Mouse (Mus musculus): ENCODE data around the gene Fam131b. TPM values are rescaled to one million over a fixed set of nuclear protein-coding genes. Genes with fewer than 3 reads are reported as not detected.

Gene Fam131b
- polyA plus RNA-seq, 1 experiment from 2014 or later, result not detected

- no peak overlapping the region for H3K9ac ChIP-seq
- no peak for ATAC-seq (ENCODE audit: insufficient read depth)
- no peaks in the 10 kb centered on the region for H3K9me3 ChIP-seq (replicated peaks)
- H3K4me3 ChIP-seq (replicated peaks), result no peak overlapping the region
- H3K4me1 ChIP-seq (replicated peaks), result no peaks in the 10 kb centered on the region
- H3K27ac ChIP-seq (replicated peaks), result no peak overlapping the region
- H3K36me3 ChIP-seq (replicated peaks), result peaks cover 92% of the 10 kb centered on the region
- H3K4me2 ChIP-seq, result no peak overlapping the region
- 68% methylated on average over 2 of the region's 2 CpGs for WGBS (ENCODE audit: insufficient replicate concordance)
- no peaks in the 10 kb centered on the region for H3K27me3 ChIP-seq
These were observed 48.3 kb downstream of the Fam131b start for GRCm38 (mm10) chr6:42276151-42276550.

GRCm38 (mm10) chr6:42270817-42271216 lies 53.6 kb downstream of the Fam131b start:
- Histone ChIP-seq H3K4me3 (replicated peaks) (no peak overlapping the region), H3K27me3 (no peaks in the 10 kb centered on the region), H3K9ac (no peak overlapping the region), H3K4me1 (replicated peaks) (peaks cover 17% of the 10 kb centered on the region), H3K9me3 (replicated peaks) (no peaks in the 10 kb centered on the region), H3K4me2 (no peak overlapping the region), H3K27ac (replicated peaks) (no peak overlapping the region), H3K36me3 (replicated peaks) (peaks cover 81% of the 10 kb centered on the region)
- ATAC-seq (ENCODE audit: insufficient read depth), result no peak

GRCm38 (mm10) chr6:42265391-42266330 lies 58.8 kb downstream of the Fam131b start:
- H3K4me2 ChIP-seq, result peak overlapping the region; percentile 81
- under 1% methylated on average over 21 of the region's 21 CpGs for WGBS (ENCODE audit: insufficient replicate concordance)
- H3K4me3 ChIP-seq (replicated peaks), result peak overlapping the region; percentile 99
- peaks cover 30% of the 10 kb centered on the region for H3K4me1 ChIP-seq (replicated peaks)
- H3K9ac ChIP-seq, result peak overlapping the region; percentile 92
- H3K36me3 ChIP-seq (replicated peaks), result peaks cover 35% of the 10 kb centered on the region
- no peaks in the 10 kb centered on the region for H3K9me3 ChIP-seq (replicated peaks)
- no peaks in the 10 kb centered on the region for H3K27me3 ChIP-seq
- H3K27ac ChIP-seq (replicated peaks), result peak overlapping the region; percentile 90
- ATAC-seq (ENCODE audit: insufficient read depth), result no peak

Other genes starting within 250 kb of the Fam131b start
- not detected in 2 replicates for gene Tas2r139, start 183.7 kb downstream of the Fam131b start, polyA plus RNA-seq (2015; fragmentation: Nextera tagmentation; extraction: Ambion mirVana)
- gene Tas2r144, start 109.3 kb downstream of the Fam131b start, polyA plus RNA-seq (2015; fragmentation: Nextera tagmentation; extraction: Ambion mirVana), result not detected in 2 replicates
- 6.9 and 8.1 TPM in 2 replicates for gene Gstk1, start 78.7 kb downstream of the Fam131b start, polyA plus RNA-seq (2015; fragmentation: Nextera tagmentation; extraction: Ambion mirVana)
- gene Tmem139, start 62.7 kb downstream of the Fam131b start, polyA plus RNA-seq (2015; fragmentation: Nextera tagmentation; extraction: Ambion mirVana), result 0.07 TPM in 1 of 2 replicates, not detected in the other
- gene Casp2, start 59.7 kb downstream of the Fam131b start, polyA plus RNA-seq (2015; fragmentation: Nextera tagmentation; extraction: Ambion mirVana), result 24.6 and 25.0 TPM in 2 replicates
- 0.05 and 0.07 TPM in 2 replicates for gene Clcn1, start 38.0 kb downstream of the Fam131b start, polyA plus RNA-seq (2015; fragmentation: Nextera tagmentation; extraction: Ambion mirVana)
- gene Zyx, start 25.0 kb upstream of the Fam131b start, polyA plus RNA-seq (2015; fragmentation: Nextera tagmentation; extraction: Ambion mirVana), result 39.7 and 41.9 TPM in 2 replicates
- gene Epha1, start 48.6 kb upstream of the Fam131b start, polyA plus RNA-seq (2015; fragmentation: Nextera tagmentation; extraction: Ambion mirVana), result 6.2 and 6.7 TPM in 2 replicates
- gene Tas2r143, start 75.6 kb upstream of the Fam131b start, polyA plus RNA-seq (2015; fragmentation: Nextera tagmentation; extraction: Ambion mirVana), result not detected in 2 replicates
- gene Tas2r135, start 80.8 kb upstream of the Fam131b start, polyA plus RNA-seq (2015; fragmentation: Nextera tagmentation; extraction: Ambion mirVana), result not detected in 2 replicates
- not detected in 2 replicates for gene Tas2r126, start 109.9 kb upstream of the Fam131b start, polyA plus RNA-seq (2015; fragmentation: Nextera tagmentation; extraction: Ambion mirVana)
- not detected in 2 replicates for gene Olfr458, start 140.6 kb upstream of the Fam131b start, polyA plus RNA-seq (2015; fragmentation: Nextera tagmentation; extraction: Ambion mirVana)
- not detected in 2 replicates for gene Olfr457, start 151.7 kb upstream of the Fam131b start, polyA plus RNA-seq (2015; fragmentation: Nextera tagmentation; extraction: Ambion mirVana)
- gene Olfr456, start 162.6 kb upstream of the Fam131b start, polyA plus RNA-seq (2015; fragmentation: Nextera tagmentation; extraction: Ambion mirVana), result not detected in 2 replicates
- not detected in 2 replicates for gene Olfr455, start 222.9 kb upstream of the Fam131b start, polyA plus RNA-seq (2015; fragmentation: Nextera tagmentation; extraction: Ambion mirVana)